16 mouse cellular contexts compared by ENCODE assay signal in the genomic region with DNA sequence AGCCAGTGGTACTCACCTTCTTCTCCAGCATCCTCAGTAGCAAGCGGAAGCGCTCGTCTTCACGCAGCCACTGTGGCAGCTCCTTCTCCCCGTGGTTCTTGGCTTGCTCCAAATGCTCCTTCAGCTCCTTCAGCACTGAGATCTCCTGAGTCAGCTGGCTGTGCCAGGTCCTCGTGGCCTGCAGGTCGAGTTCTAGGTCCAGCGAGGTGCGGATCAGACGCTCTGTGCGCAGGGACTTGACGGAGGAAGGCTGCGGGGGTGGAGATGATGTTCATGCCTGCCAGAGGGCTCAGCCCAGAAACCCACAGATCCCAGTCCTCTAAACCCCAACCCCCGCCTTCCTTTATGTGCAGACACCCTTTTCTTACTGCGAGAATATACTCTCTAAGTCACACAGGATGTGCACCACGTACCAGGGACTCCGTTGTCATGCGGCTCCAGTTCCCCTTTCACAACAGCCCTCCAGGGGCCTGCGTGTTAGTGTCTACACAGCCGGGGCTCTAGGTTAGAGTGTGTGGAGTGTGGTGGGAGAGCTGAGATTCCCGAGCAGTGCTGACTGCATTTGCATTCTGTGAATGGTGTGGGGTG. TPM values are rescaled to one million over a fixed set of nuclear protein-coding genes. Genes with fewer than 3 reads are reported as not detected.
DNase-seq lines count a peak whose midpoint lies in the region; ATAC-seq and TF ChIP-seq lines count a peak whose summit lies in the region.
"Had no signal": no experiment of that assay in that cellular context is flagged by ENCODE, and none has a peak within 500 bp of the region (broad histone marks: within the 10 kb centered on the region; RNA-seq: fewer than 3 reads in every experiment).

No protein-coding gene starts in this region.

- no peaks in the 10 kb centered on the region for H3K79me2 ChIP-seq in MEL (ENCODE audit: control insufficient read depth, insufficient read depth, low read length, poor library complexity)

- no peaks in the 10 kb centered on the region for H3K9me3 ChIP-seq in midbrain, embryonic 10.5 days (replicated peaks)
- H3K9me3 ChIP-seq in midbrain, postnatal 0 days (ENCODE audit: low read length), result no peaks in the 10 kb centered on the region
- no peaks in the 10 kb centered on the region for H3K9me3 ChIP-seq in MEL (replicated peaks; ENCODE audit: insufficient read depth, low read length)
- H3K9me3 ChIP-seq: embryonic facial prominence, embryonic 10.5 days; hindbrain, embryonic 12.5 days; liver, embryonic 15.5 days had no signal

- H3K4me3 ChIP-seq in midbrain, embryonic 10.5 days, result no peak overlapping the region
- no peak overlapping the region for H3K4me3 ChIP-seq in midbrain, postnatal 0 days (ENCODE audit: low read depth, low read length)
- H3K4me3 ChIP-seq in MEL (ENCODE audit: control insufficient read depth in 1 of 2, insufficient read depth in 1 of 2, low read depth in 2 of 2, low read length in 2 of 2), result peak overlapping the region; percentile 36 to 44
- H3K4me3 ChIP-seq: embryonic facial prominence, embryonic 10.5 days; hindbrain, embryonic 12.5 days; liver, embryonic 15.5 days had no signal

- WGBS in midbrain, embryonic 10.5 days, result 91% methylated on average over 21 of the region's 21 CpGs
- 85% methylated on average over 21 of the region's 21 CpGs for WGBS in midbrain, postnatal 0 days

- peaks cover 64% of the 10 kb centered on the region for H3K36me3 ChIP-seq in midbrain, embryonic 10.5 days
- peaks cover 13% of the 10 kb centered on the region; the same call in 1 of the 2 replicates for H3K36me3 ChIP-seq in midbrain, postnatal 0 days (ENCODE audit: insufficient read depth, low read length)
- peaks cover 0 to 7% of the 10 kb centered on the region in 2 experiments; a peak in 2 of 4 replicates for H3K36me3 ChIP-seq in MEL (ENCODE audit: control insufficient read depth in 1 of 2, insufficient read depth in 2 of 2, low read length in 2 of 2)
- H3K36me3 ChIP-seq: liver, embryonic 15.5 days had no signal

- no peaks in the 10 kb centered on the region for H3K27me3 ChIP-seq in midbrain, embryonic 10.5 days (ENCODE audit: low read depth, poor library complexity, severe bottlenecking)
- no peaks in the 10 kb centered on the region for H3K27me3 ChIP-seq in midbrain, postnatal 0 days (ENCODE audit: insufficient read depth, low read length)
- no peaks in the 10 kb centered on the region for H3K27me3 ChIP-seq in MEL (ENCODE audit: control insufficient read depth in 1 of 2, insufficient read depth in 2 of 2, low read length in 2 of 2)
- H3K27me3 ChIP-seq: hindbrain, embryonic 12.5 days; liver, embryonic 15.5 days had no signal

- no peak for TF ChIP-seq EP300 in MEL (IDR thresholded peaks at IDR 0.05; ENCODE audit: low read depth in 1 of 2, low read length in 2 of 2)

- H3K9ac ChIP-seq in midbrain, postnatal 0 days (replicated peaks; ENCODE audit: low read length, poor library complexity, severe bottlenecking), result no peak overlapping the region
- peak overlapping the region; percentile 60 for H3K9ac ChIP-seq in MEL (ENCODE audit: control insufficient read depth, low read depth, low read length, poor library complexity, severe bottlenecking)
- H3K9ac ChIP-seq: hindbrain, embryonic 12.5 days; liver, embryonic 15.5 days had no signal

- TF ChIP-seq POLR2A in MEL (IDR thresholded peaks at IDR 0.05; ENCODE audit: control insufficient read depth in 1 of 2, insufficient read depth in 1 of 2, low read depth in 1 of 2, low read length in 2 of 2, poor library complexity in 1 of 2), result peak in 1 of 2 experiments; percentile 41; a peak in 1 of 4 replicates

- peaks cover 19% of the 10 kb centered on the region for H3K4me1 ChIP-seq in midbrain, embryonic 10.5 days
- no peaks in the 10 kb centered on the region for H3K4me1 ChIP-seq in midbrain, postnatal 0 days (ENCODE audit: insufficient read depth, low read length)
- peaks cover 4 to 11% of the 10 kb centered on the region in 2 experiments; a peak in 3 of 4 replicates for H3K4me1 ChIP-seq in MEL (ENCODE audit: control insufficient read depth in 1 of 2, insufficient read depth in 2 of 2, low read length in 2 of 2)

- H3K27ac ChIP-seq in midbrain, embryonic 10.5 days (replicated peaks), result peak overlapping the region; percentile 46
- H3K27ac ChIP-seq in midbrain, postnatal 0 days (ENCODE audit: low read depth, low read length), result no peak overlapping the region
- peak overlapping the region; percentile 12; the same call in 1 of the 2 replicates for H3K27ac ChIP-seq in MEL (ENCODE audit: control insufficient read depth, low read depth, low read length)
- H3K27ac ChIP-seq: embryonic facial prominence, embryonic 10.5 days; hindbrain, embryonic 12.5 days; liver, embryonic 15.5 days had no signal

- no peak overlapping the region for H3K4me2 ChIP-seq in midbrain, postnatal 0 days (ENCODE audit: low read depth, low read length, poor library complexity, severe bottlenecking)
- H3K4me2 ChIP-seq: hindbrain, embryonic 12.5 days; liver, embryonic 15.5 days had no signal

- no peak for TF ChIP-seq CTCF in midbrain, postnatal 0 days (IDR thresholded peaks at IDR 0.05)
- no peak for TF ChIP-seq CTCF in MEL (IDR thresholded peaks at IDR 0.05 in 2 of 3, conservative IDR thresholded peaks at IDR 0.05 in 1 of 3; ENCODE audit: control insufficient read depth in 1 of 3, insufficient read depth in 1 of 3, low read depth in 2 of 3, low read length in 3 of 3, poor library complexity in 1 of 3, severe bottlenecking in 1 of 3)

- DNase-seq in midbrain, embryonic 10.5 days (ENCODE audit: low spot score), result no peak
- no peak for DNase-seq in midbrain, postnatal 0 days (ENCODE audit: low spot score)
- DNase-seq in CD4-positive helper T cell, adult 2 months (ENCODE audit: low read depth, low spot score), result peak; percentile 60
- DNase-seq in MEL (ENCODE audit: low read depth, low spot score), result peak; percentile 86
- no peak for DNase-seq in kidney, postnatal 36 days
- DNase-seq in left cerebral cortex, adult 18-20 months (ENCODE audit: low spot score in 2 of 2), result no peak
- DNase-seq in retina, postnatal 1 day, result no peak
- DNase-seq: cerebellum, adult 8-10 months; gastrocnemius, postnatal 10 days; kidney, adult 18-20 months; lung, postnatal 4 days had no signal

- ATAC-seq in midbrain, postnatal 0 days (ENCODE audit: low FRiP score), result no peak
- ATAC-seq in inflammation-experienced regulatory T-cells, adult 6 months, result peak; percentile 49

- TF ChIP-seq RAD21 in MEL (IDR thresholded peaks at IDR 0.05; ENCODE audit: low read depth, low read length), result no peak

TF ChIP-seq in MEL, 35 proteins besides CTCF, POLR2A, EP300 and RAD21:
- TF ChIP-seq MXI1 (IDR thresholded peaks at IDR 0.05; ENCODE audit: low read depth, low read length), result peak; percentile 58; the same call in 1 of the 2 replicates
- TF ChIP-seq KAT2A (conservative IDR thresholded peaks at IDR 0.05; ENCODE audit: low read depth, low read length), result no peak
- TF ChIP-seq GATA1 (IDR thresholded peaks at IDR 0.05; ENCODE audit: low read depth, low read length), result no peak
- 0 out of 2 replicates have a peak, but pooled peaks have one; percentile 0 for TF ChIP-seq RCOR1 (IDR thresholded peaks at IDR 0.05; ENCODE audit: low read depth, low read length)
- TF ChIP-seq HCFC1 (IDR thresholded peaks at IDR 0.05; ENCODE audit: low read depth, low read length), result peak; percentile 42; the same call in 1 of the 2 replicates
- peak; percentile 41; the same call in 1 of the 2 replicates for TF ChIP-seq MYC (IDR thresholded peaks at IDR 0.05; ENCODE audit: low read depth, low read length)
- TF ChIP-seq MAX (IDR thresholded peaks at IDR 0.05; ENCODE audit: low read length), result peak; percentile 77
- 0 out of 2 replicates have a peak, but pooled peaks have one; percentile 12 for TF ChIP-seq TBP (IDR thresholded peaks at IDR 0.05; ENCODE audit: low read depth, low read length)
- no peak for TF ChIP-seq CHD2 (IDR thresholded peaks at IDR 0.05; ENCODE audit: low read length)
- peak; percentile 22; the same call in 1 of the 2 replicates for TF ChIP-seq SIN3A (IDR thresholded peaks at IDR 0.05; ENCODE audit: low read length)

RNA-seq across cellular contexts. Expression of gene Rars, which starts 7.5 kb away (rescaled TPM):
- 105 and 118 TPM in 2 replicates for polyA plus RNA-seq in midbrain, embryonic 10.5 days (2016; fragmentation: Nextera tagmentation; extraction: Ambion mirVana)
- total RNA-seq in midbrain, postnatal 0 days (2014; rRNA removed), result 41.3 and 45.8 TPM in 2 replicates
- 61.9 and 66.2 TPM in 2 replicates for polyA plus RNA-seq in midbrain, postnatal 0 days (2015; fragmentation: Nextera tagmentation; extraction: Ambion mirVana)
- 251 and 268 TPM in 2 replicates for total RNA-seq in MEL (2012; rRNA removed)
- polyA plus RNA-seq in MEL (2012; ENCODE audit: insufficient read depth in 1 of 2, insufficient read length in 2 of 2, low read depth in 1 of 2, low replicate concordance in 2 of 2, missing spikeins in 1 of 2), result 100 to 1,000 TPM; 193 to 396 TPM
- 10 to 100 TPM; 66.5 to 81.2 (median 71.4) TPM for polyA plus RNA-seq in inflammation-experienced regulatory T-cells, adult 6 months (2017; shearing (Covaris generic))
- total RNA-seq in left cerebral cortex, adult 18-20 months (2021), result 10 to 100 TPM; 44.5 to 49.0 TPM

RNA-seq across cellular contexts. Expression of gene Fbll1, which starts 43.1 kb away (rescaled TPM):
- 0.44 and 0.92 TPM in 2 replicates for polyA plus RNA-seq in midbrain, embryonic 10.5 days (2016; fragmentation: Nextera tagmentation; extraction: Ambion mirVana)
- 57.1 and 75.5 TPM in 2 replicates for total RNA-seq in midbrain, postnatal 0 days (2014; rRNA removed)
- 31.0 and 34.6 TPM in 2 replicates for polyA plus RNA-seq in midbrain, postnatal 0 days (2015; fragmentation: Nextera tagmentation; extraction: Ambion mirVana)
- not detected in 2 replicates for total RNA-seq in MEL (2012; rRNA removed)
- polyA plus RNA-seq in MEL (2012; ENCODE audit: insufficient read depth in 1 of 2, insufficient read length in 2 of 2, low read depth in 1 of 2, low replicate concordance in 2 of 2, missing spikeins in 1 of 2), result not detected
- polyA plus RNA-seq in inflammation-experienced regulatory T-cells, adult 6 months (2017; shearing (Covaris generic)), result not detected
- total RNA-seq in left cerebral cortex, adult 18-20 months (2021), result 10 to 100 TPM; 39.0 to 41.7 TPM
- polyA plus RNA-seq: liver, embryonic 15.5 days; urinary bladder, adult 2 months had no signal

Comparison
In these comparisons a context has a peak if more than half of its experiments do, and no peak if none do; other contexts are left out.
1. RNA of gene Fbll1, which starts 43.1 kb away (polyA plus RNA-seq): 31.0 to 34.6 TPM in midbrain, postnatal 0 days; 0.44 to 0.92 TPM in midbrain, embryonic 10.5 days, not detected in MEL and not detected in inflammation-experienced regulatory T-cells, adult 6 months; every median in the first group is over 10 times any median in the second.
2. DNase-seq: peak in CD4-positive helper T cell, adult 2 months (single experiment) and MEL (single experiment); none in midbrain, embryonic 10.5 days (single experiment), midbrain, postnatal 0 days (single experiment), kidney, postnatal 36 days (0 of 2), left cerebral cortex, adult 18-20 months (0 of 2) and retina, postnatal 1 day (single experiment).
3. H3K4me3 ChIP-seq: peak in MEL (2 of 2); none in midbrain, embryonic 10.5 days (single experiment) and midbrain, postnatal 0 days (single experiment).